Mouse (Mus musculus) limb, embryonic 11.5 days (tissue): ENCODE results near the gene Krt82. TPM values are rescaled to one million over a fixed set of nuclear protein-coding genes. Genes with fewer than 3 reads are reported as not detected.
A peak's percentile ranks its signal among the peaks of the same experiment; 100 is the strongest.

Experiments used
- ATAC-seq: fragments of 200-750 bp; cut with Nextera tagmentation; 2 replicates; pipeline ENCODE4 v1.8.0; 2017; ENCODE audit warnings: low read depth; ENCODE audit not compliant: insufficient number of reproducible peaks, low FRiP score, low TSS enrichment
- DNase-seq: peaks from one replicate; pipeline ENCODE4 v3.0.0-alpha.2; 2015; ENCODE audit warnings: low spot score
- H3K27ac ChIP-seq: fragments of 300-500 bp; sonication (generic); replicated peaks from 2 replicates; pipeline ENCODE4 v1.5.1; 2014; ENCODE audit warnings: low read depth, mild to moderate bottlenecking, low read length
- H3K27me3 ChIP-seq: fragments of 300-500 bp; sonication (generic); 2 replicates; pipeline ENCODE4 v1.6.1; 2014; ENCODE audit warnings: mild to moderate bottlenecking, low read length, mixed read lengths; ENCODE audit not compliant: control insufficient read depth, insufficient read depth
- H3K36me3 ChIP-seq: fragments of 300-500 bp; sonication (generic); 2 replicates; pipeline ENCODE4 v1.6.1; 2014; ENCODE audit warnings: mild to moderate bottlenecking, low read length, moderate library complexity, mixed read lengths; ENCODE audit not compliant: control insufficient read depth, insufficient read depth
- H3K4me1 ChIP-seq: fragments of 300-500 bp; sonication (generic); 2 replicates; pipeline ENCODE4 v1.6.1; 2014; ENCODE audit warnings: low read length, mixed read lengths; ENCODE audit not compliant: control insufficient read depth, insufficient read depth
- H3K4me2 ChIP-seq: fragments of 300-500 bp; sonication (generic); 2 replicates; pipeline ENCODE4 v1.6.1; 2014; ENCODE audit warnings: low read depth, mild to moderate bottlenecking, moderate library complexity; ENCODE audit not compliant: severe bottlenecking
- H3K4me3 ChIP-seq: fragments of 300-500 bp; sonication (generic); 2 replicates; pipeline ENCODE4 v1.5.1; 2014; ENCODE audit warnings: low read depth, low read length
- H3K9ac ChIP-seq: fragments of 300-500 bp; sonication (generic); 2 replicates; pipeline ENCODE4 v1.6.1; 2014; ENCODE audit warnings: mild to moderate bottlenecking, low read length
- H3K9me3 ChIP-seq: fragments of 300-500 bp; sonication (generic); 2 replicates; pipeline ENCODE4 v1.6.1; 2016; ENCODE audit warnings: low read length; ENCODE audit not compliant: control insufficient read depth
- WGBS: fragments of 180-500 bp; shearing (Covaris S2); extraction: QIAGEN DNeasy Blood & Tissue Kit; methylation state at CpG from one replicate; pipeline ENCODE4 v1.1.7; 2014; 5-methylcytosine and 5-hydroxymethylcytosine counted together
- polyA plus RNA-seq: library from polyadenylated mRNA; unstranded; fragments of >200 nt; fragmentation: Nextera tagmentation; extraction: Ambion mirVana; gene quantifications from 2 replicates; pipeline ENCODE4 v1.2.1, GENCODE M21; 2014

Krt82 gene
- 0.14 TPM in 1 of 2 replicates, not detected in the other for polyA plus RNA-seq

DNA sequence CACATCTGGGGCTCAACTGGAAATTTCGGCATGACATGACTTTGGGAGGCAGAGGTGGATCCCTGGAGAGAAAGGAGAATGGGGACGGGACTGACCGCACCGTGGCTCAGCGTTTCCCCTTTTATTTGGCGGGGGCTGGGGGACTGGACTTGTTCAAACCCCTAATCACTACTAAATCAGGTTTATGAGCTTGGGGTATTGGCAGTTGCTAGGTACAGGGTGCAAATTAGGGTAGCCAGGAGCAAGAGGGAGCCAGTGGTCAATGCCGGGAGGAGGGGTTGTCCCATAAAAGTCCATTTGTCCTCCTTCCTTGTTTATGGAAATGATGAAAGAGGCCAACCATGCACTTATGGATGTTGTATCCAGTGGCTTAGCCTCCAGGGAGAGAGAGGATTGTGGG, at the start of gene Krt82:
Gene Krt82 (minus strand): TSS at position 101 of the 400 bp plus-strand sequence.
- Histone ChIP-seq H3K4me1 (peaks cover 5% of the 10 kb centered on the region; the same call in 1 of the 2 replicates), H3K9ac (no peak within 1 kb of the TSS), H3K4me2 (no peak within 1 kb of the TSS), H3K4me3 (no peak within 1 kb of the TSS), H3K27me3 (no peaks in the 10 kb centered on the region), H3K9me3 (no peaks in the 10 kb centered on the region), H3K27ac (no peak within 1 kb of the TSS), H3K36me3 (no peaks in the 10 kb centered on the region)
- WGBS = 64% methylated on average over 7 of the region's 7 CpGs
- ATAC-seq = no peak
- DNase-seq = no peak

DNA sequence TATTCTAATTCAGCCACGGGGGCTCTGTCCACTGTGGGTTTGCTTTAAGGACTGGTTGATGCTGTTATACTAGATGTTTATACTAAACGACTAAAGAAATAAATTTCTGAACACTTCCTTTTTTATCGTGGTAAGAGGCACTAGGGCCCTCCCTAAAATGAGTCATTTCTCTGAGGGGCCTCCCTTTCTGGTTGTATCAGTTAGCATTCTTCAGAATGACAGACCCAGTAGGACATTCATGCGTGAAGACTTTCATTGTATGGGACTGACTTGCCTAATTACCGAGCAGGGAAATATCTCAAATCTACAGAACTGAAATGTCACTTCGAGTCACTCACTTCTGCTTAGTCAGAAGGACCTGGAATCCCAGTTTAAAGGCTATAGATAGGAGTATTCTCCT, 48.7 kb upstream of the Krt82 start:
- no peak for ATAC-seq
- Histone ChIP-seq H3K9me3 (no peaks in the 10 kb centered on the region), H3K9ac (no peak overlapping the region), H3K4me3 (no peak overlapping the region), H3K4me1 (no peaks in the 10 kb centered on the region), H3K36me3 (no peaks in the 10 kb centered on the region), H3K27ac (no peak overlapping the region), H3K4me2 (no peak overlapping the region), H3K27me3 (no peaks in the 10 kb centered on the region)
- no peak for DNase-seq
- WGBS = 77% methylated on average over 6 of the region's 6 CpGs

DNA sequence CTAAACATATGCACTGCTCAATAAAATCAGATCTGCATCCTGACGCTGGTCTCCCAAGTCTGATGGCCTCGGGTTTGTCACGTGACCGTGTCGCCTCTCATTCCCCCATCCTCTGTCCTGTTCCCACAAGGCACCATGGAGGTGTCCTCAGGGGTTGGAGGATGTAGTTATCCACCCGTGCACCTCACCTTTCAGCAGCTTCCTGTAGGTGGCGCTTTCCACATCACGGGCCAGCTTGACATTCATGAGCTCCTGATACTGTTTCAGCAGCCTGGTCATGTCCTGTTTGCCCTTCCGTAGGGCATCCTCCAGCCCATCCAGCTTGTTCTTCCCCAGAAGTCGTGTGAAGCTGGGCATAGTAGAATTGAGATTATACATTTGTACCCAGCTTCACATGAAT, 37.7 kb upstream of the Krt82 start:
- Histone ChIP-seq H3K36me3 (no peaks in the 10 kb centered on the region), H3K4me3 (no peak overlapping the region), H3K4me2 (no peak overlapping the region), H3K9me3 (no peaks in the 10 kb centered on the region), H3K4me1 (no peaks in the 10 kb centered on the region), H3K9ac (no peak overlapping the region), H3K27ac (no peak overlapping the region), H3K27me3 (no peaks in the 10 kb centered on the region)
- 80% methylated on average over 10 of the region's 10 CpGs for WGBS
- no peak for ATAC-seq
- DNase-seq = no peak

DNA sequence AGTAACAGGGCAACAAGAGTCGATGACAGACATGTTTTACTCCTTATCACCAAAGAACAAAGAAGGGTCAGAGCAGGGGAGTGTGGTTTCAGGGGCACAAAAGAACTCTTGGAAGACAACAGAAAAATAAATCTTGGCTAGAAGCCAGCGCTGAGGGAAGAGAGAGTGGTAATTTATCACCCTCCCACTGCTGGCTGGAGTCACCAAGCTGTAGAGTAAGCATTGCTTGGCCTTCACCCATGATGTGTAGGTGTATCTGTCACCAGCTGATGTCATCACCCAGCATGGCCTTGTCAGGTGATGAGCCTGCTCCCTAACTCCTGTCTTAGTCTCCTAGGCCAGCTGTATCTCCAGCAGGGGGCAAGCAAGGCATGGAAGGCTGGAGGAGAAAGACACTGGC, 34.0 kb upstream of the Krt82 start:
- Histone ChIP-seq H3K9me3 (no peaks in the 10 kb centered on the region), H3K9ac (no peak overlapping the region), H3K4me2 (no peak overlapping the region), H3K4me3 (no peak overlapping the region), H3K4me1 (no peaks in the 10 kb centered on the region), H3K27ac (no peak overlapping the region), H3K27me3 (no peaks in the 10 kb centered on the region), H3K36me3 (no peaks in the 10 kb centered on the region)
- ATAC-seq (no peak), DNase-seq (no peak)
- 49% methylated on average over 2 of the region's 2 CpGs for WGBS

DNA sequence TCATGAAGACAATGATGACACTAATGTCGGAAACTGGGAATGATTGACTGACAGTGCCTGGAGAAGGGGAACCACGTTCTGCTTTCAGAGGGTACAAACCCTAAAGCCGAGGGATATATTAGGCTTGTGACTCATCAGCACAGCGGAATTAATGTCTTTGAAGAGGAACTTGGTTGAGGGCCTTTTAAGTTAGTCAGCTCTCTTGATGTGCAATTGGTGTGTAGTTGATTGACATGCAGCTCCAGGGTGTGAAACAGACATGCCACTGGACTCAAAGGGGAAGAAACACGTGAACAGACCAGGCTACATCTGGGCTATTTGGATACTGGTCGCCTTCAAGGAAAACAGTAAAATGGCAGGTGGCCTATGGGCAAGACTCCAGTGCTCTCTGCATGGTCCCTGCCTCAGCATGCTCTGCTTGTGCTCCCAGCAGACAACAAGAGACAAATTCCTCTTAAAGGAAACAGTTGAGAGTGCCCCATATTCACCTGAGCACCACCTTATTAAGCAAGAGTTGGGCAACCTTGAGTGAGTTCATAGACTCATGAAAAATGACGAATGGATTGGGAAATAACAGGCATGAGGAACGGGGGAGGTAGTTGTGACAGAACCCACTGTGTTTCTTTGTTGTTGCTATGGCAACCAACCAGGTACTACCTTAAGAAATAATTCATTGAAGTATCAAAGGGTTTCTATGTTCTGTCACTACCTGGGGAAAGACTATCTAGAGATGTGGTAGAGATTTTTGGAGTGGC, 32.9 kb upstream of the Krt82 start:
- Histone ChIP-seq H3K4me1 (no peaks in the 10 kb centered on the region), H3K4me2 (no peak overlapping the region), H3K9ac (no peak overlapping the region), H3K27ac (no peak overlapping the region), H3K9me3 (no peaks in the 10 kb centered on the region), H3K27me3 (no peaks in the 10 kb centered on the region), H3K4me3 (no peak overlapping the region), H3K36me3 (no peaks in the 10 kb centered on the region)
- DNase-seq (no peak), ATAC-seq (no peak)
- WGBS = 79% methylated on average over 8 of the region's 8 CpGs

DNA sequence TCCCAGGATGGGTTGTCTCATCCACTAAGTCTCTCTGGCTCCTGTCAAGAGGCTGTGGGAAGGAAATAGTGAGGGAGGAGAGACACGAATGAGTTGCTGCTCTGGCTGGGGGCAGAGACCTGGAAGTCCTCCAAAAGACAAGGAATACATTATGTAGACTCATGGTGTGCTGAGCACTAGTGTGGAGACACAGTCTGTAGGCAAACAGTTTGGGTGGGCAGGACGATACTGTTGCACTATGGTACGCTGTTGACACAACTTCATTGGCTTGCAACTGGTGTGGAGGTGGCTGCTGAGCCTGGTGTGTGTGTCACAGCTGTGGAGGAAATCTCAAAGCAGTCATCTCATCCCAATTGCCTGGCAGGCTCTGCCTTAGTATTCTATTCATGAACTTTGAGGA, 31.2 kb upstream of the Krt82 start:
- ATAC-seq (no peak), DNase-seq (no peak)
- Histone ChIP-seq H3K4me3 (no peak overlapping the region), H3K9ac (no peak overlapping the region), H3K27me3 (no peaks in the 10 kb centered on the region), H3K4me1 (no peaks in the 10 kb centered on the region), H3K9me3 (no peaks in the 10 kb centered on the region), H3K27ac (no peak overlapping the region), H3K4me2 (no peak overlapping the region), H3K36me3 (no peaks in the 10 kb centered on the region)
- WGBS = 85% methylated on average over 3 of the region's 3 CpGs

DNA sequence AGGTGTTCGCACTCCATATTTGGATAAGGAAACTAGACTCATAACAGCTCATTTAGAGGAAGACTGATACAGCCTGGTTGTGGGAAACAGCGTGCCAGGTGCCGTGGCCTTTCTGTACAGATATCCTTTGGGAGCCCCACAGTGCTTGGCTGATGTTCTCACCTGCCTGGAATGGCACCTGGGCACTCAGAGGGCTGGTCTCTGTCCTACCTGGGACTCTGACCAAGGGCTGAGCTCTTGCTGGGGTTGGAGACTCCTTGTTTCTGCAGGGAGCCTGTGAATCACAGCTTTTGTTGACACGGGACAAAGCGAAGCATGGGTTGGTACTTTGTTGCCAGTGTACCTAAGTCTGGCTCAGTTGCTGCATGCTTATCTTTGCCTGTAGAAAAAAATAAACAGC, 25.0 kb upstream of the Krt82 start:
- H3K9me3 ChIP-seq = no peaks in the 10 kb centered on the region; the same call in 1 of the 2 replicates
- DNase-seq (no peak), ATAC-seq (no peak)
- 91% methylated on average over 5 of the region's 5 CpGs for WGBS
- H3K9ac ChIP-seq = no peak overlapping the region
- H3K4me1 ChIP-seq = peaks cover 7% of the 10 kb centered on the region; the same call in 1 of the 2 replicates
- H3K4me3 ChIP-seq = no peak overlapping the region
- H3K4me2 ChIP-seq = no peak overlapping the region
- H3K27ac ChIP-seq = no peak overlapping the region
- H3K36me3 ChIP-seq = no peaks in the 10 kb centered on the region
- H3K27me3 ChIP-seq = no peaks in the 10 kb centered on the region

DNA sequence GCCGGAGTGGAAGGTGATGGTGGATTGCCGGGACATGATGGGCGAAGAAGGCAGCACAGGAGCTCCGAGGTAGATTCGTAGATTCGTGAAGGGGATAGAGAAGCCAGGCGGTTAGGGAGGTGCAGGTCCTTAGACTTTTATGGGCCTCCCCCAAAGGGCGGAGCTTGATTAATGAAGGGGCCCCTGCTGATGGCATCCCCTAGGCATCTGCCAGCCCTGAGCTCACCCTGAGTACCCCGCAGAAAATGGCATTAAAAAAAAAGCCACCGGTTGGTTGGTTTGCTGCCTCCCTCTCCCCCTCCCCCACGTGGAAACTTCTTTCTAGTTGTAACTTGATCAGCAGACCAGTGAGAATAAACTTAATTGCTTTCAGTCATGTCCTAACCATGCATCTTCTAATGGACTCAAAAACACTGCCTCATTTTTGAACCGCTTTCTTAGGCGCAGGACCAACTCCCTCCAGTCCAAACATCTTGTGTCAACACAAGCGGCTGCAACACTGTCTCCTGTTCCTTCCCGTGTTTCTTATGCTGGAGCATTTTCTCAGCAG, 23.4 kb upstream of the Krt82 start, which contains the start of gene Krt75:
Gene Krt75 (minus strand): TSS at position 109 of the 550 bp plus-strand sequence.
- Histone ChIP-seq H3K9ac (no peak within 1 kb of the TSS), H3K4me1 (peaks cover 7% of the 10 kb centered on the region; the same call in 1 of the 2 replicates), H3K4me3 (no peak within 1 kb of the TSS), H3K36me3 (no peaks in the 10 kb centered on the region), H3K4me2 (no peak within 1 kb of the TSS), H3K27me3 (no peaks in the 10 kb centered on the region), H3K27ac (0 out of 2 replicates have a peak within 1 kb of the TSS, but pooled peaks have one; percentile 21), H3K9me3 (no peaks in the 10 kb centered on the region; the same call in 1 of the 2 replicates)
- ATAC-seq (no peak), DNase-seq (no peak)
- 60% methylated on average over 15 of the region's 15 CpGs for WGBS
